Mouse (Mus musculus): Measurements from ENCODE around the gene Six1.
"Not testable (repeated sequence)": the region's sequence is repeated elsewhere in the genome, so short reads cannot be mapped to it uniquely, and the experiment has no call there.

Gene Six1

DNA sequence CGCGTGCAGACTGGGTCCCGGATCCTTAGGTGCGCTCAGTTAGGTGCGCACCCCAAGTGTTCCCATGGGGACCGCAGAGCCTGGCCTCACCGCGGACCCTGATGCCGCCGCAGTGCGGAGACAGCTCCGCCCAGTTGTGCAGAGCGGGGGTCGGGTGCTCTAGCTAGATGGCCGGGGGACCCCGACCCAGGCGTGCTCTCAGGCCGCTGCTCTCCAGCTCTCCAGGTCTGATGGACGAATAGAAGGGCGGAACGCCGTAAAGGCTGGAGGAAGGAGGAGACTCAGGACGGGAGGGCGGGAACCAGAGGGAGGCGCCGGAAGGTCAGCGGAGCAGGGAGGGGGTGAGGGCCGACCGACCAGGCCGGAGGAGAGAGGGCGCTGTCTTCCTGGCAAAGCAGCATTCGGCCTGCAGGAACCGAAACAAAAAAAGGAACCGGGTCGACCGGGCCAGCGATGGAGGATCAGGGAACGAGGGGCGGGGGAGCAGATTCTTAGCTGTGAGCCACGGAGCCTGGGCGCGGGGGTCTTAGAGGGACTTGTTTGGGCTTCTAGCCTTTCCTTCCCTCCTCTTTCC is at the start of gene Six1:
Gene Six1, minus strand, starts transcription at position 220 of the 574 bp plus-strand sequence.
- no peak for DNase-seq

DNA sequence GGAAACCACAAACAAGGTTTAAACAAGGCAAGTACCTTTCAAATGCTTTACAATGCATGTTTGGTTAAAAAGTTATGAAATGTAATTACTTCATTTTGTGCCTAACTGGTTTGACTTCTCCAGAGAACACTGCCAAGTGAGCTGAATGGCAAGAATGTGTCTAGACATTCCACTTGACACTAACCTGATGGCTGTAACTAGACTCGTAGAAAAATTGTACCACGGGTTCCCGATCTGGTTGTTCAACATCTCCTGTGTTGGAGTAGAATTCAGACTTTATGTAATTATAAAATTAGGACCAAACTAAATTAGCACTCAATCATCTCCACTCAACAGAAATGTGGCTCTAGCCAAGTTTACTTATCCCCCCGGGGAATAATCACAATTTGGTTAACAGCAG is 44.9 kb upstream of the Six1 start:
- DNase-seq, result no peak

DNA sequence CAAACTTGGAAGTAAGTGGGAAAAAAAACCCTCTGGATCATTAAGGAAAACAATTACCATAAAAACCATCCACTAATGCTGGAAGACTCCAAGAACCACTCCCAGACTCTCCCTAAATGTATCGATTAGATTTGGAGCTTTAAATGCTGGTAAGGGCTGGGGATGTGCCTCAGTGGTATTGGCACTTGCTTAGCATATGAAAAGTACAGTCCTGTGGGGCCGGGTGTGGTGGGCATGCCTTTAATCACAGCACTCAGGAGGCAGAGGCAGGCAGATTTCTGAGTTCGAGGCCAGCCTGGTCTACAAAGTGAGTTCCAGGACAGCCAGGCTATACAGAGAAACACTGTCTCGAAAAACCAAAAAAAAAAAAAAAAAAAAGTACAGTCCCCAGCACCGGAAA is 42.5 kb upstream of the Six1 start:
- DNase-seq, result not testable (repeated sequence)

GRCm38 (mm10) chr12:73094605-73095004 is 40.9 kb upstream of the Six1 start:
- DNase-seq, result no peak

DNA sequence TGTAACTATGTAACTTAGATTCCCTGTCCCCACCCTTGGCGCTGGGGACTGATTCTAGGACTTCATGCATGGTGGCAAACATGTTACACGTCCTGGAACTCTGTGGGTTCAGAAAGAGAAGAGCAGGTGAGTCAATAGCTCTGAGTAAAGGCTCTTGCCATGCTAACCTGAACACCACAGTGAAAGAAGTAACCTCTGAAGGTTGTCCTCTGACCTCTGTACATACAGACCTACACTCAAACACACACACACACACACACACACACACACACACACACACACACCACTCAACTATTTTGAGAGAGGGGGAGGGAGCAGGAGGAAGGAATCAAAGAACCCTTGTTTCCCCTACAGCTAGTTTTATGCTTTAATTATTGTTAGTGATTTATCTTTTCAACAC is 40.5 kb upstream of the Six1 start:
- no peak for DNase-seq

DNA sequence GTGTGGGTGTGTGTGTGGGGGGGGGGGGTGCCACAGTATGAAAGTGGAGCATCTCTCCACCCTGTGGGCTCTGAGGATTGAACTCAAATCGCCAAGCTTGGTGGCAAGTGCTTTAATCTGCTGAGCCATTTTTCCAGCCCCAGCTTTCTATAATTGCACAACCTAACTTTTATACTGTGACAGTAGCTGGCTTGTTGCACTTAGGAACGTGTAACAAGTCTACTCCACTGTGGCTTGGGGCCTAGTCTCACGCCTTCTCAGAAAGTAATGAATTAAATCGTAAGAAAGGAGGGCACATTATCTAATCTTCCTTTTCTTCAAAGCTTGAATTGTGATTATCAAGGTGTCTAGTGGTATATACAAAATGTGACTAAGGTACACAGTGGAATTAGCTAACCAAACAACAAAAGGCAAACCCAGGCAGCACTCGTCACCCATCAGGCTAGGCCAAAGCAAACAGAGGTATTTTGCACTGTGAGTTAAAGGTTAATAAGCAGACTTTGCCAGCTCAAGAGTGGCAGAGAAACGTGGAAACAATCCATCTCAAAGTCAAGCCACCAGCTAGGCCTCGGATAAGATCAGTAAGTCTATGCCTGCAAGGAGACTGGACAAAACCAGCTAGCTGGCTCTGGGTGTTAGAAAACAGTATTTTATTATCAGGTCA is 37.1 kb upstream of the Six1 start:
- no peak for DNase-seq

- no peak for DNase-seq
Observed at GRCm38 (mm10) chr12:73088911-73089310, 35.2 kb upstream of the Six1 start.

- DNase-seq, result no peak
Observed at GRCm38 (mm10) chr12:73088500-73088899, 34.8 kb upstream of the Six1 start.

DNA sequence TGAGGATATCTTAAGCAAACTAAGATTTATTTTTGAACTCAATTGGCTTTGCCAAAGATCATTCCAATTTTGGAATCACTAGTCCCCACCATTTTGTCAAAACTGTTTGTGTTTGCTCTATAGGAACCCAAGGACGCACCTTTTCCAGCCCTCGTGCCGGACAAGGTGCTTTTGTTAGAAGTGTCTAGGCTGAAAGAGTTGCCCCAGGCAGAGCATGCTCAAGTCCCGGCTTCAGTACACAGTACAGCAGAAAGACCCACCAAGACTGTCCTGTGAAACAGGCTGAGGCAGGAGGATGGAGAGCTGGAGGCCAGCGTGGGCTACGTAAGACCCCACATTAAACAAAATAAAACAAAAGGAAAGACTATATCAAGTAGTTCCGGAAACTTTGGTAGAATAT is 33.4 kb upstream of the Six1 start:
- DNase-seq, result no peak

- no peak for DNase-seq
Observed at GRCm38 (mm10) chr12:73085739-73086630, 32.3 kb upstream of the Six1 start.

DNA sequence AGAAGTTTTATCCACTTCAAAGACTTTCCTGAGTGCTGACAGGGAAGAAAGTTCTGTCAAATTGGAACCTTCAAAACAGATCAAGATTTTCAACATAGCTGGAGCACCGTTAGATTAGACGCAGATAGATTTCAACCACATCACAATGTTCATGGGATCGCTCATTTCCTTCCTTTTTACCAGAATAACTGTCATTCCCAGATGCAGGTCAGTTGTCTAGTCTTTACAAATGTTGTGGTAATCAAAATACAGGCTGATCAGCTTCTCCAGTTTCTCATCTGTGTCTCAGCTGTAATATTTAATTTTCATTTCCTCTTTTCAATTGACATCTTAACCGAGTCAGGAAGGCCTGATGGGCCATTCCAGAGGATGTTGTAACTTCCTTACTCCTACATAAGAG is 30.1 kb upstream of the Six1 start:
- no peak for DNase-seq

DNA sequence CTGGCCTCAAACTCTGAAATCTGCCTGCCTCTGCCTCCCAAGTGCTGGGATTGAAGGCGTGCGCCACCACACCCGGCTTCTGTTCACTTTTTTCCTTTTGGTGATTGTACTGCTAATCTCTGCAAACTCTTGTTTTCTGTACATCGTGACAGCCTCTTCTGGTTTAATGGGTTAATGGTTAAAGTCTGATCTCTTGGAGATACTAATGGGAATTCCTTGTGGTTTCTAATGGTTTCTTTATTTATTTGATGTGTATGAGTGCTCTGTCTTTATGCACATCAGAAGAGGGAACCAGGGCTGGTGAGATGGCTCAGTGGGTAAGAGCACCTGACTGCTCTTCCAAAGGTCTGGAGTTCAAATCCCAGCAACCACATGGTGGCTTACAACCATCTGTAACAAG is 28.1 kb upstream of the Six1 start:
- not testable (repeated sequence) for DNase-seq

DNA sequence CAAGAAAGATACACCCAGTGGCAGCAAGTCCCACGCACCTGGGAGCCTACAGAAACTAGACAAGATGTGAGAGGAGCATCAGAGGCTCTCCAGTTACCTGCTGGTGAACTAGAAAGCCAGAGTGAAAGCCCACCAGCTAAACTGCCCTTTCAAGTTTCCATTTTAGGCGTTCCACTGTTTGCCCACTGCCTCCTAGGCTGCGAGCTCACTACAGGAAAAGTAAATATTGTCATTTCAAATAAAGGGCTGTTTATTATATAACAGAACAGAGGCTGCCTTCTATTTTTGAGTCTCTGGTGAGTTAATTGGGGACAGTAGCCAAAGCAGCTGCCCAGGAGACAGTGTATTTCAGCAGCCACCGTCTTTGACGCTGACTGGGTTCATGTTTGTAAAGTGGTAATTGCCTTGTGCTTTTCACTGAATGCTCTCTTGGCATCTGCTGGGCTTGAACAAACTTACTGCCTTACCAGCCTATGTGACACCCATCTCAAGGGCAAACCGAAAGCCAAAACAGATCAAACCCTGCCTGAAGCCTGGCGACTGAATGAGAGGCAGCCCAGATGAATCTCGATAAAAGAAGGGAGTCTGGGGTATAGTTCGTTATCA is 7.2 kb upstream of the Six1 start:
- no peak for DNase-seq

GRCm38 (mm10) chr12:73057492-73057891 is 3.8 kb upstream of the Six1 start:
- no peak for DNase-seq

DNA sequence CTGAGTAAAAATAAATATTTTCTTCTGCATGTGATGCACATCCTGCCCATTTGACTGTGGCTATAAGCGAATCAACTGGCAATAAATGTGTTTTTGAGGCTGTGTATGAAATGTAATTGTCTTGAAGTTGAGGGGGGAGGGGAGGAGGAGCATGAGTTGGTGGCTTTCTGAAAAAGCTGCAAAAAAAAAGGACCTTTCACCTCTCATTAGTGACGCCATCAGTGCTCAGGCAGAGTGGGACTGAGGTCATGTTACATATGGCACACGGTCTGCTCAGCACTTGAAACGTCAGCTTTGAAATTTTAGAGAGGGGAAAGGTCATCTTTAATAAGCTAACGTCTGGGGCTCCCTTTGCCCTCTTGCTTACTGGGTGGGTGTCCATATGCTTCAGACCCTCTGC is 1.8 kb upstream of the Six1 start:
- no peak for DNase-seq

DNA sequence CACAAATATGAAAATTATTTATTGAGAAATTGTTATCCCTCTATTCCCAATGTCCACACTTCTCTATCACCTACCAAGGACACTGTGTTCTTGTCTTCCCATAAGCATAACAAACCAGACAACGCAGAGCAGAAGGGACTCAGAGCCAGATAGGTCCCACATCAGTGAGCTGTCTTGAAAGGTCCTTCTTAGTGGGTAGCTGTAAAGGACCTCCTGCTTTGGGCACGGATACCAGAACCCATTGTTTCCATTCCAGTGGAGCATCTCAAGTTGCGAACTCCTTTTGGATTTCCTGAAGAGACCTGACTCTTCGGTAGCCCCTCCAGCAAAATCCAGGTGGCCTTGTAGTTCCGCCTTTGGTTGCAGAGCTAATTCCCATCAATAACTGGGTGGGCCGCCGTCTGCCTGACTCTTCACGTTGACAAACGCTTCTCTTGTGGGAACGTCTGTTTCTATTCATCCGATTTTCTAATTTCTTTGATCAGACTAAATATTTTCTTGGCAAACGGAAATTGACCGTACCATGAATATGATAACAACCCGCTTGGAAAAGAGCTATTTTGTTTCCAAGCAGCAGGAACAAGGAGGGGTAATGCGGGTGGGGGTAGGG is 994 bp upstream of the Six1 start:
- DNase-seq, result no peak

- no peak for DNase-seq
Observed at GRCm38 (mm10) chr12:73052651-73053591, 766 bp downstream of the Six1 start.

DNA sequence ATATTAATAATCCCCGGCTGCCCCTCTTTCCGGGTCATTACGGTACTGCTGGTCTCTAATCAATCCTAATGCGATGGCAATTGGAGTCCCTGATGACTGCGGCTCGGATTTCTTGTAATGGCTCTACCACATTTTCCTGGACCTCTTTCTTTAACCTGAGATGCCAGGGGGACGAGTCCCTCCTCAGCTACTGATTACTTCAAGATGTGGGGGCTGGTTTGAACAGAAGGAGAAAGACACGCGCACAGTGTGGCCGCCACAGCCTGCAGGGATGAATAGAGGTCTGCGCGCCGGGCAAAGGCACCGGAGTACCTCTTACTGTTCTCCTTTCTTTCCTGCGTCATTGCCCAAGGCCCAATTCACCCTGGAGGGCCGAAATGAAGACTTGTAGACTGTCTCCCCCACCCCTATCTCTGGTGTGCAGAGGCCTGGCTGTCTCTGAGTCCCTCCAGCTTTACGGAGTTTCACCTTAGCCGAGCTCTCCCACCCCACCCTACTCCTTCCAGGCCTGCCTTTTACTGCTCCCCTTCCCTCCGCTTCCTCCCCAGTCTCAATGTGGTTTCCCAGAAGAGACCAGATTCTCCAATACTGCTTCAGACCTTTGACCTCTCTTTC is 1.5 kb downstream of the Six1 start:
- no peak for DNase-seq

GRCm38 (mm10) chr12:73050811-73051580 is 2.7 kb downstream of the Six1 start:
- no peak for DNase-seq

GRCm38 (mm10) chr12:73050305-73050704 is 3.4 kb downstream of the Six1 start:
- no peak for DNase-seq

Measured in cerebellum, adult 11 months (tissue).